Comparison of ENCODE assay signal across 7 mouse cellular contexts in the genomic region with DNA sequence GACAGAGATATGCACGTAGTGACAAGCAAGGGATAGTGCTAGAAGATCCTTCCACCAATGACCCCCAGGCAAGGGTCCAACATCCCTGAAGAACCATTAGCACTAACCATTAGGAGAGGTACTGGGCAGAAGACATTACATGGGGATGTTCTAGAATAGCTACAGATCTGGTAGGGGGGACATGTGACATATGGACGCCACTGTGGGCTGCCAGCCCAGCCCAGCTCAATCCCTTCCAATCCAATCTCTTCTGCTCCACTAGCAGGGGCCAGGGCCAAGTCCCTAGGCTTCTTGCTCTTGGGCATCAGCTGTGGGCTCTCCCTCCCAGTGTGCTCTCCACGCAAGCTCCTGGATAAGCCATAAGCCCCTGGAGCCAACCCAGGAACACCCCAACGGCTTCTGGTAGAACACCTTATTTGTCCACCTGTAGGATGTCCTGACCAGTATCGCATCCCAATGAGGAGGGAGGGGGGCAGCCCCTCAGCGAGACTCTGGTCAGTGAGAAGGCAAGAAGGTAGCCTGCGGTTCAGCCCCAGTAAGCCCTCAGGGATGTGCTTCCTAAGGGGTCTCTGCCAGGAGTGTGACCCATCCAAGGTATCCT. TPM values are rescaled to one million over a fixed set of nuclear protein-coding genes. Genes with fewer than 3 reads are reported as not detected.
DNase-seq lines count a peak whose midpoint lies in the region; ATAC-seq and TF ChIP-seq lines count a peak whose summit lies in the region.

No protein-coding gene starts in this region.

- 76% methylated on average over 7 of the region's 7 CpGs for WGBS in bone marrow, adult 2 months
- 66% methylated on average over 7 of the region's 7 CpGs for WGBS in forebrain, embryonic 15.5 days
- WGBS in limb, embryonic 15.5 days = 60% methylated on average over 7 of the region's 7 CpGs
- WGBS in stomach, postnatal 0 days = 53% methylated on average over 7 of the region's 7 CpGs

- DNase-seq in stomach, postnatal 0 days (ENCODE audit: low spot score) = no peak
- no peak for DNase-seq in ovary, postnatal 10 days (ENCODE audit: low spot score)
- DNase-seq in left cerebral cortex, adult 9 months (ENCODE audit: low spot score in 2 of 2) = no peak

- H3K4me2 ChIP-seq in forebrain, embryonic 15.5 days (replicated peaks) = peak overlapping the region; percentile 84
- peak overlapping the region; percentile 71 for H3K4me2 ChIP-seq in limb, embryonic 15.5 days
- peak overlapping the region; percentile 83 for H3K4me2 ChIP-seq in stomach, postnatal 0 days (replicated peaks; ENCODE audit: low read depth)

- no peak for TF ChIP-seq EP300 in stomach, postnatal 0 days (optimal IDR thresholded peaks at IDR 0.05)

- no peak for TF ChIP-seq POLR2A in bone marrow, adult 2 months (IDR thresholded peaks at IDR 0.05; ENCODE audit: borderline replicate concordance, control insufficient read depth, low read depth, low read length)

- peak overlapping the region; percentile 96 for H3K9ac ChIP-seq in forebrain, embryonic 15.5 days (replicated peaks)
- H3K9ac ChIP-seq in limb, embryonic 15.5 days = no peak overlapping the region; the same call in 1 of the 2 replicates
- peak overlapping the region; percentile 87 for H3K9ac ChIP-seq in stomach, postnatal 0 days (ENCODE audit: low read length)

- peaks cover 93% of the 10 kb centered on the region for H3K4me1 ChIP-seq in E14TG2a.4 (replicated peaks; ENCODE audit: low read depth, low read length)
- H3K4me1 ChIP-seq in bone marrow, adult 2 months (ENCODE audit: control insufficient read depth, insufficient read depth, low read length) = peaks cover 4% of the 10 kb centered on the region
- H3K4me1 ChIP-seq in forebrain, embryonic 15.5 days = peaks cover 91% of the 10 kb centered on the region
- peaks cover 82% of the 10 kb centered on the region for H3K4me1 ChIP-seq in limb, embryonic 15.5 days
- peaks cover 29% of the 10 kb centered on the region for H3K4me1 ChIP-seq in stomach, postnatal 0 days (replicated peaks; ENCODE audit: control insufficient read depth, insufficient read depth)

- peak overlapping the region; percentile 89 for H3K4me3 ChIP-seq in E14TG2a.4 (replicated peaks; ENCODE audit: low read length)
- H3K4me3 ChIP-seq in bone marrow, adult 2 months (replicated peaks; ENCODE audit: control insufficient read depth, low read depth, low read length) = no peak overlapping the region
- H3K4me3 ChIP-seq in forebrain, embryonic 15.5 days = peak overlapping the region; percentile 93
- H3K4me3 ChIP-seq in limb, embryonic 15.5 days = peak overlapping the region; percentile 83
- peak overlapping the region; percentile 88 for H3K4me3 ChIP-seq in stomach, postnatal 0 days (ENCODE audit: low read depth, low read length)

- TF ChIP-seq CTCF in E14TG2a.4 (conservative IDR thresholded peaks at IDR 0.05; ENCODE audit: low read length) = no peak
- TF ChIP-seq CTCF in bone marrow, adult 2 months (IDR thresholded peaks at IDR 0.05; ENCODE audit: control insufficient read depth, insufficient read depth, low read length) = no peak
- TF ChIP-seq CTCF in stomach, postnatal 0 days (IDR thresholded peaks at IDR 0.05; ENCODE audit: low read depth) = no peak

- peak overlapping the region; percentile 43; the same call in 1 of the 2 replicates for H3K27ac ChIP-seq in bone marrow, adult 2 months (ENCODE audit: control insufficient read depth, insufficient read depth, low read depth, low read length, poor library complexity)
- peak overlapping the region; percentile 94 for H3K27ac ChIP-seq in forebrain, embryonic 15.5 days (replicated peaks)
- H3K27ac ChIP-seq in limb, embryonic 15.5 days = peak overlapping the region; percentile 94
- peak overlapping the region; percentile 95 for H3K27ac ChIP-seq in stomach, postnatal 0 days (replicated peaks)

- H3K9me3 ChIP-seq in E14TG2a.4 (ENCODE audit: low read length) = no peaks in the 10 kb centered on the region
- no peaks in the 10 kb centered on the region for H3K9me3 ChIP-seq in forebrain, embryonic 15.5 days
- H3K9me3 ChIP-seq in limb, embryonic 15.5 days = no peaks in the 10 kb centered on the region
- H3K9me3 ChIP-seq in stomach, postnatal 0 days (ENCODE audit: control insufficient read depth, low read length) = no peaks in the 10 kb centered on the region

- H3K27me3 ChIP-seq in E14TG2a.4 (ENCODE audit: insufficient read depth, low read length) = peaks cover 6% of the 10 kb centered on the region
- H3K27me3 ChIP-seq in forebrain, embryonic 15.5 days = no peaks in the 10 kb centered on the region
- H3K27me3 ChIP-seq in limb, embryonic 15.5 days = no peaks in the 10 kb centered on the region
- H3K27me3 ChIP-seq in stomach, postnatal 0 days (ENCODE audit: control insufficient read depth, insufficient read depth, low read length) = no peaks in the 10 kb centered on the region

- no peak for ATAC-seq in forebrain, embryonic 15.5 days (replicated peaks)
- no peak for ATAC-seq in limb, embryonic 15.5 days (ENCODE audit: insufficient number of reproducible peaks, low FRiP score, low TSS enrichment, low read depth)
- no peak for ATAC-seq in stomach, postnatal 0 days (ENCODE audit: low FRiP score, low TSS enrichment)

- H3K36me3 ChIP-seq in E14TG2a.4 (ENCODE audit: insufficient read depth, low read length) = peaks cover 6% of the 10 kb centered on the region; the same call in 1 of the 2 replicates
- H3K36me3 ChIP-seq in forebrain, embryonic 15.5 days = no peaks in the 10 kb centered on the region
- no peaks in the 10 kb centered on the region for H3K36me3 ChIP-seq in limb, embryonic 15.5 days
- H3K36me3 ChIP-seq in stomach, postnatal 0 days (ENCODE audit: control insufficient read depth, insufficient read depth, low read length) = no peaks in the 10 kb centered on the region

RNA-seq across cellular contexts. Expression of gene Plxnb2, which starts 2.2 kb away (rescaled TPM):
- polyA plus RNA-seq in bone marrow, adult 2 months (2011; ENCODE audit: insufficient read depth, insufficient read length, low replicate concordance, missing spikeins) = 11.1 and 30.9 TPM in 2 replicates
- polyA plus RNA-seq in forebrain, embryonic 15.5 days (2015; fragmentation: Nextera tagmentation; extraction: Ambion mirVana) = 113 and 118 TPM in 2 replicates
- polyA plus RNA-seq in limb, embryonic 15.5 days (2015; fragmentation: Nextera tagmentation; extraction: Ambion mirVana) = 144 and 149 TPM in 2 replicates
- 75.2 and 85.9 TPM in 2 replicates for polyA plus RNA-seq in stomach, postnatal 0 days (2015; fragmentation: Nextera tagmentation; extraction: Ambion mirVana)

RNA-seq across cellular contexts. Expression of gene Dennd6b, which starts 17.9 kb away (rescaled TPM):
- 8.1 and 13.6 TPM in 2 replicates for polyA plus RNA-seq in bone marrow, adult 2 months (2011; ENCODE audit: insufficient read depth, insufficient read length, low replicate concordance, missing spikeins)
- 58.5 and 62.2 TPM in 2 replicates for polyA plus RNA-seq in forebrain, embryonic 15.5 days (2015; fragmentation: Nextera tagmentation; extraction: Ambion mirVana)
- 12.4 and 13.0 TPM in 2 replicates for polyA plus RNA-seq in limb, embryonic 15.5 days (2015; fragmentation: Nextera tagmentation; extraction: Ambion mirVana)
- polyA plus RNA-seq in stomach, postnatal 0 days (2015; fragmentation: Nextera tagmentation; extraction: Ambion mirVana) = 4.1 and 5.3 TPM in 2 replicates

RNA-seq across cellular contexts. Expression of gene Mapk11, which starts 28.9 kb away (rescaled TPM):
- polyA plus RNA-seq in bone marrow, adult 2 months (2011; ENCODE audit: insufficient read depth, insufficient read length, low replicate concordance, missing spikeins) = 5.7 and 7.6 TPM in 2 replicates
- polyA plus RNA-seq in forebrain, embryonic 15.5 days (2015; fragmentation: Nextera tagmentation; extraction: Ambion mirVana) = 42.8 and 42.9 TPM in 2 replicates
- polyA plus RNA-seq in limb, embryonic 15.5 days (2015; fragmentation: Nextera tagmentation; extraction: Ambion mirVana) = 7.8 and 8.3 TPM in 2 replicates
- 1.8 and 2.1 TPM in 2 replicates for polyA plus RNA-seq in stomach, postnatal 0 days (2015; fragmentation: Nextera tagmentation; extraction: Ambion mirVana)

RNA-seq across cellular contexts. Expression of gene Ppp6r2, which starts 33.0 kb away (rescaled TPM):
- 42.6 and 54.0 TPM in 2 replicates for polyA plus RNA-seq in bone marrow, adult 2 months (2011; ENCODE audit: insufficient read depth, insufficient read length, low replicate concordance, missing spikeins)
- 79.8 and 83.6 TPM in 2 replicates for polyA plus RNA-seq in forebrain, embryonic 15.5 days (2015; fragmentation: Nextera tagmentation; extraction: Ambion mirVana)
- polyA plus RNA-seq in limb, embryonic 15.5 days (2015; fragmentation: Nextera tagmentation; extraction: Ambion mirVana) = 24.5 and 25.0 TPM in 2 replicates
- polyA plus RNA-seq in stomach, postnatal 0 days (2015; fragmentation: Nextera tagmentation; extraction: Ambion mirVana) = 16.2 and 17.2 TPM in 2 replicates

RNA-seq across cellular contexts. Expression of gene Mapk12, which starts 37.9 kb away (rescaled TPM):
- polyA plus RNA-seq in bone marrow, adult 2 months (2011; ENCODE audit: insufficient read depth, insufficient read length, low replicate concordance, missing spikeins) = 6.1 and 14.6 TPM in 2 replicates
- polyA plus RNA-seq in forebrain, embryonic 15.5 days (2015; fragmentation: Nextera tagmentation; extraction: Ambion mirVana) = 5.5 and 5.8 TPM in 2 replicates
- 7.1 and 15.4 TPM in 2 replicates for polyA plus RNA-seq in limb, embryonic 15.5 days (2015; fragmentation: Nextera tagmentation; extraction: Ambion mirVana)
- 3.1 and 3.2 TPM in 2 replicates for polyA plus RNA-seq in stomach, postnatal 0 days (2015; fragmentation: Nextera tagmentation; extraction: Ambion mirVana)

Comparison
In these comparisons a context has a peak if more than half of its experiments do, and no peak if none do; other contexts are left out.
1. H3K27ac ChIP-seq: peak in every context shown above with its lines; median percentile 95 in stomach, postnatal 0 days; 94 in forebrain, embryonic 15.5 days; 94 in limb, embryonic 15.5 days; 43 in bone marrow, adult 2 months.